Mouse (Mus musculus) T-helper 17 cell (primary cell): ENCODE results near the gene Agpat3.

Source experiments
- in situ Hi-C, 2 experiments: fragments of 300-600 bp; cut with MboI, MseI; formaldehyde crosslinking; loops; 1 replicate in 1 of 2; 2 replicates in 1 of 2; pipeline ENCODE4 v1.15.1; 2025; ENCODE audit warnings: high pct_unique_total_duplicates in 2 of 2

Gene Agpat3

DNA sequence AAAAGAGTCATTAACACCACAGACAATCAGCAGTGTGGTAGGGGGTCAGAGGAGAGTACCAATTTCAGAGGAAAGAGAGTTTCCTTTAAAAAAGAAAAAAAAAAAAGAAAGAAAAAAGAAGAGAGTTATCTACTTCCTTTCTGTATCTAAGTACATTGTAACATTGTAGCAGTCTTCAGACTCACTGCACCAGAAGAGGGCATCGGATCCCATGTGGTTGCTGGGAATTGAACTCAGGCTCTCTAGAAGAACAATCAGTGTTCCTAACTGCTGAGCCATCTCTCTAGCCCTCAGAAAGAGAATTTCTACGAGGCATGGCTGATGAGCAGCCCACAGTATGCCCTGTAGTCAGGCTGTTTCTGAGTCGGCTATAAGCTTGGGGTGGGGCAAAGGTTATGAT, 86.4 kb downstream of the Agpat3 start:
- in situ Hi-C loops, result no loop called here

DNA sequence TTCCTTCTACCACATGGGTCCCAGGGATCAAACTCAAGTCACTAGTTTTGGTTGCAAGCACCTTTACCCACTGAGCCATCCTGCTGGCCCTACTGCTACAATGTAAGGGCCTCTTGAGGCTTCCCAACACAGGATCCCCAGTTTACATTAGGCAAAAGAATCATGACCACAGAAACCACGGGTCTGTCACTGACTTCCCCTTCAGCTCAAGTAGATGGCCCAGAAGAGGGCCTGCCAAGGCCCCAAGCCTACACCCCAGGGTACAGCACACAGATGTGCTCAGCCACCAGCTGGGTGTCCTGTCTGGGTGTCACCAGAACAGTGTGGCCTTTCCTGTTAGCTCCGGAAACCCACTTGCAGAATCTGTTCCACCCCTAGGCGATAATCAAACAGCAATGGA, 87.6 kb downstream of the Agpat3 start:
- in situ Hi-C loops, result no loop called here

DNA sequence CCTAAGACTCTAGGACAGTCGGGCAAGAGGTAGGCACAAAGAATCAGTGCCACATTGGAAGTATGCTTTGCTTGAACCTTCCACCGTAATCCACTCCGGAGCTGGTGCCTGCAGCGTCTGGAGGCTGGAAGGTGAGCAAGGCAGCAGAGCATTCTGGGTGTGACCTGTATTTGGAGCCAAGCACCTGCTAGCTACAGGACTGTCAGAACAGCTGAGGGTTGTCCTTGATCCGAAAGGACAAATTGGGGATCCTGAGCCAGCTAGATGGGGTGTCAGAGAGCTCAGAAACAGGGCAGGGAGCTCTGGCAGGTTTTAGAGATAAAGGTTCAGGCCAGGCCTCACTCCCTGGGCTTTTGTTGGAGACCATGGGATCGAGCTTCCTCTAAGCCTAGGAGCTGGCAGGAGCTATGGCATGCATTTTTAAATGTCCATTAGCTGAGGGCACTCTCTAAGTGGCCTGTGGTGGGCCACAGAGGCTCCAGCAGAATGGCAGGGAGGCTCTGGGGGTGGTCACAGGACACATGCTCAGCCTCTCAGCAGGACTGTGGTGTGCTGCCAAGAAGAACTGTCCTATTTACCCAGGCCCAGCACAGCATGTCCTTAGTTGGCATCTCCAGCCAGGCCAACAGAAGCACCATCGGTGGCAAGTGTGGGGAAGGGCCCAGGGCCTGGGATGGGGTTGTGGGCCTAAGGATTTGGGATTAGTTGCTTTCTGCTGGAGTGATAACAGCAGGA, 91.2 kb downstream of the Agpat3 start:
- in situ Hi-C loops, result no loop called here

DNA sequence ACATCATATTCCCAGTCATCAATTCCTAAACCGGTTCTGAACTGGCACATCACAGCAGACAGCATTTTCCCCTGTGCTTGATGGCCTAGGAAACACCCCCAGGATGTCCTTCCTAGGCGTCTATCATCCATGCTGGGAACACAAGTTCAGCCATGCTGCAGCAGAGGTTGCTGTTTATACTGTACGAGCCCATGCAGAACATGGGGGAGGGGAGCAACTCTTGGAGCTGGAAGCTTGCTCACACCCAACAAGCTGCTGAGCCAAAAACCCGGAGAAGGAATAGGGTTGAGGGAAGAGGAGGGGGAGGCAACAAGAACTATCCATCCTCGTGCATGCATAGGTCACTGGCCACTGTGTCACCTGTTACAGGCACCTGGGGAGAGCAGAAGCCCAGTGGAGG, 92.0 kb downstream of the Agpat3 start:
- in situ Hi-C loops, result no loop called here

DNA sequence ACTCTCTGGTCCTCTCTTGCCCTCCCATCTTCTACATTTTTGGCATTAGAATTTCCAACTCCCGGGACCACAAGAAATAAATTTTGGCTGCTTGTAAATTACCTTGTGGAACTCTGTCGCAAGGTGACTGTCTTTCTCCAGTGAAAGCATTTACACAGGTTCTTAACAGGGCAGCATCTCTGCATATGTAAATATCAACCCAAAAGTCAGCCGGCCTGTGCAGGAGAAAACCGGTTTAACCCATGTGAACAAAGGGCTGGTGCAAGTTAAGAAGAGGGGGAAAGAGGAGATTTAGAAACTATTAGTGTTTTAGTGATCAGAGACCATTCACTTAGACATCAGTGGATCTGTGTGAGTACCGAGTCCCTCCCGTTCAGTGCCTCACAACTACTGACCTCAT, 92.6 kb downstream of the Agpat3 start:
- in situ Hi-C loops, result no loop called here

DNA sequence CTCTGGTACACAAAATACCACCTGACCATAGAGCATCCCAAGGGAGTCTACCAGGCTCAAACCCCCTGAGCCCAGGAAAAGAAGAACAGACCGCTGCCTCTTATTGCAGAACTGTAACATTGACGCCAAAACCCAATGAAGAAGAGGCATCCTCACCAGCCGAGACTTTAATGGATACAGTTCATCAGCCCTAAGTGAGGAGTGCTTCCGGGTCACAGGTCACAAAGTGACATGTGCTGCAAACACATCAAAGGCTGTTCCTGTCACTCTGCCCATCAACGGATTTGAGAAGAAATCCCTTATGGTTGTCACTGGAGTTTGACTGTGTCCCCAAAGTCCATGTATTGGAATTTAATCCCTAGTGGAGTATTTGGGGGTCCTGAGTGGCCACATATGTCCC, 93.1 kb downstream of the Agpat3 start:
- in situ Hi-C loops, result no loop called here

DNA sequence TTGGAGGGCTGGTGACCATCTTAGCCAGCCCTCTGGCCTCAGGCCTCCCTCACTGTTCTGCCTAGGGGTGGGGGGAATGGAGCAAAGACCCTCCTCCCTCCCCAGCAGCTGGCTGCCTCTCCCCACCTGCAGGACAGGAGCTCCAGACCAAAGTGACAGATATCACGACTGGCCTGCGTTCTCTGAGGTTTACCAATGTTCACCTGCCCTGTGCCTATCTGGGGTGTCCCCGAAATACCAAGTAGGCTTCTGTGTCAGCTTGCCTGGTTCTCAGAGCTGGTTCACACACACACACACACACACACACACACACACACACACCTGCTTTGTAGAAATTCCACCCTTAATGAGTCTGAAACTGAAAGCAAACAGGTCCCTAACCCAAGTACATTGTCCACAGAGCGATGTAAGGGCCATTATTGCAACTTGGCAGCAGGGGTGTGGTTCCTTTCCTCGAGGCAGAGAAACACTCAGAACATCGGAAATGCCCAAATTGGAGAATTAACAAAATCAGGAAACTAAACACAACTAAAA, 94.1 kb downstream of the Agpat3 start:
- in situ Hi-C loops, result no loop called here

DNA sequence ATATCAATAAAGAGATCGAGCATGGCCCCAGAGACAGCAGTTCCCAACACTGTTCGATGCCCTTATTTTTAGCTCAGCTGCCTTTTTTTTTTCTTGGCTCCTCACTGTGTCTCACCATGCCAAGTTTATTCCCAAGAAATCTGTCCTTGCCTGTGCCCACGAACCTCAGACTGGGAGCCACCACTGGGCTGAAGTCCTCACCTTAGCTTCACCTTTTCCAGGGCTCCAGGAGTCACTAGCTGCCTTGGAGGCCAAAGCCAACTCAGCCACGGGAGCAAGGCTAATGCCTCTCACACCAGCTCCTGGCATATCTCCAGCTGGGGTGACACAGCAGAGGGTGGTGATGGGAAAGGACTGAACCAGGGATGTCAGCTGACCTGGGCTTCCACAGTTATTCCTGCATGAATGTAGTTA, 96.6 kb downstream of the Agpat3 start:
- in situ Hi-C loops, result no loop called here

DNA sequence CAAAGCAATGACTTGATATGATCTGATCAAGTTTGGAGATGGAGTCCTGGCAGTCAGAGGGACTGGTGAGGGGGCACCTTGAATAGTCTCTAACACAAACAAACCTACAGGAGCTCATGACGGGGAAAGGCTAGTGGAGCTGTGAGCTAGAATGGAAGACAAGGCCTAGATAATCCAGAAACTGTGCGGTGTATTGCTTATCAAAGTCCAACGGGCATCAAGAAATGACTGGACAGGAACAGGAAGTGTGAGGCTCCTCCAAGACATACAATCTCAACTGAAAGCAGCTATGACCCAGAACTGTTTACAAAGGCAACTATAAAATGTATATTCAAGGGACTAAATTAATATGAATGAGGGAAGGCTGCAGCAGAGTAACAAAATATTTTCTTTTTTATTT, 105.1 kb downstream of the Agpat3 start:
- in situ Hi-C loops, result no loop called here

DNA sequence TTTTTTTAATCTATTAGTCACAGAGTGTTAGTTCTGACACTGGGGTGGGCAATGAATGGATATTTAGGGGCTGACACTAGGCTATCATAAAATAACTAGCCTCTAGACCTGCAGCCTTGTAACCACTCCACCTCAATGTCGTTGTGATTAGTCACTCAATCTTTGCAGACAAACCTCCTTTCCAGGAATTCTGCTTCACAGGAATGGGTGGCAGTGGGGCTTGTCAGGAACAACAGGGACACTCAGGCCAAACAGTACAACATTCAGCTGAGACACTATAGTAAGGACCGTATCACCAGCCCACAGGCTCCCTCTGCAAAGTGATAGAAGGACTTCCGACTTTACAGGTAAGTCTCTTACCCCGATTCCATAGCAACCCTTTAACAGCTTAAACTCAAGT, 105.6 kb downstream of the Agpat3 start:
- in situ Hi-C loops, result no loop called here

DNA sequence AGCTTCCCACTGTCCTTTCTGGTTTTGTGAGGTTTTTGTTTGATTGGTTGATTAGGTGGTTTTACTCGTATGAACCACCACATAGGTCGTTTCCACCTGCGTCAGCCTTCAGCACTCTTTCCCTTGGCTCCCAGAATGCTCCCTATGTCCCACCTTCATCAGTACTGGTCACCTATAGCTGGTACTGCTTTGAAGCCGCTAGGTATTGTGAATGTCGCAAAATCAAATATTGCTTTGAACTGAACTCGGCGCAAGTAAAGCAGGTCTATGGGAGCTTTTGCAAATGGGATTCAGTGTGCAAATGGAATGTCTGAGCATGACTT, 107.1 kb downstream of the Agpat3 start:
- in situ Hi-C loops, result no loop called here

DNA sequence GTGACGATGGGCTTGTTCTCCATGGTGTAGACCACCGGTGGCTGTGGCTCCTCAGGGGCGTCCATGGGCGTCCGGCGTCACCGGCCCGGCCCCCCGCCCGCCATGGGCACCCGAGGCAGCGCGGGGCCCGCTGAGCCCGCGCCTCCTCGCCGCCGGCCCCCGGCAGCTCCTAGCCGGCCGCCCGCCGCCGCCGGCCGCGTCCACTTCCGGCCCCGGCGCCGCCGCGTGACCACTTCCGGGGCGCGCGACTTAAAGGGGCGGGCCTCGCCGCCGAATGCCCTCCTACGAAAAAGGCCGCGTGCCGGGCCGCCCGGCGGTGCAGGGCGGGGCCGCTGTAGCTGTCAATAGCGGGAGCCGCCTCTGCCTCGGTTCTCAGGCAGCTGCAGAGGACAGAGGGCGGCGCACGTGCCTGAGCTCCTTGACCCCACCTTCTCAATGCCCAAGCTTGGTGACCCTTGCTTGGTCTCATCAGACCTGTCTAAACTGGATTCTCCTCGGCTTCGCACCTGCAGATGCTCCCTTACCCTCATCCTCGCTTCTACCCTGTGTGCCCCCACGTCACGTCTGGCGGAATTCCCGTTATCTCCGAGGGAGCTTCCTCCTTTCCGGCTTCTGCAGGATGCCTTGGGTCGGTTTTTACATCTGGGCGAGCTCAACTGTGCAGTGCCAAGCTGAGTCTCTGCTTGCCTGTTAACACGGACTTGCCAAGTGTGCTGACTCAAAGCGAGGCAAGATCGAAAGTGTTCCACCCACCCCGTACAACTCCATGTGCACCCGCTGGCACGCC, 107.7 kb downstream of the Agpat3 start, which contains the start of gene Trappc10:
Trappc10 (minus strand) TSS at position 204 of the 787 bp plus-strand sequence.
- in situ Hi-C loops, result no loop called here

DNA sequence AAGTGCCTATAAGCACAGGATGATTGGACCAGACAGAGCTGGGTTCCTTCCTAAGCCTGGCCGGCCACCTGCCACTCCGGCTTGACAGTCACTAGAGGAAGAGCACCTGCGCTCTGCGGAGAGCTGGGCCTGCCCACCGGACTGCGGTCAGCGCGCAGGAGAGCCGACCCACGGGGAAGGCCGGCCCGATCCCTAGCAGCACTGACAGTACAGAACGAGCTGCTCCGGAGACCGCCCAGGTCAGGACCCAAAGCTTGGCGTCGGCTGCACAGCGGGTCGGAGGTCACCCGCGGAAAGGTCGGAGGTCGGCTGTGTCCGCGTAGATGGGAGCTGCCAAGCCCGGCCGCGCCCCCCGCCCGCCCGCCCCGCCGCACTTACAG, 108.2 kb downstream of the Agpat3 start:
- in situ Hi-C loops, result no loop called here

DNA sequence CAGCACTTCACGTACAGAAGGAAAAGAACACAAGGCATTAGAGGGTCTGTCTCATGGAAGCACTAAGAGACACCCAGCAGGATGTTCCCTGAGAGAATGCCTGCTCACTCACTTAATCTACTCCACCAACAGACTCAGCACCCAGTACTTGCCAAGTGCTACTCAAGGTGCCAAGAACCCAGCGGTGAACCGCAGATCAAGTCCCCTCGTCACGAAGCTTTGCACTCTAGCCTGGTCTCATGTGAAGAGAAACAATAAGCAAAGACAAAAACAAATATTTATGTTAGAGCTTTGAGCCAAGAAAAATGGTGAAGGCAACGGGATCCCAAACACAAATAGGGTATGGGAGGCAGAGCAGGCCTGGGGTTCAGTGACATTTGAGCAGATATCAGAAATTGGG, 113.4 kb downstream of the Agpat3 start:
- in situ Hi-C loops, result no loop called here

DNA sequence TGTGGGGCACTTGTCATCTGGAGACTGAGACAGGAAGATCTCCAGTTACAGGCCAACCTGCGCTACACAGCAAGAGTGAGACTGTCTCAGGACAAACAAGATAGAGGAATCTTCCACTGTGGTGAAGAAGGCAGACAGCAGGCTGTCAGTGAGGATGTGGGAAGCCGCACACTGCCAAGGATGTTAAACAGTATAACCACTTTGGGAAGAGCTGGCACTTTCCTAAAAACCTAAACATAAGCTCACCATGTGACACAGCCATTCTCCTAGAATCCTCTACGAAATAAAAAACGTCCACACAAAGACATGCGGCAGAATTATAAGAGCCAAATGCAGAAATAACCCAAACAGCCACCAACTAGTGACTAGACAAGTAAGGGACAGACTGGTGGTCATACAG, 114.0 kb downstream of the Agpat3 start:
- in situ Hi-C loops, result no loop called here

DNA sequence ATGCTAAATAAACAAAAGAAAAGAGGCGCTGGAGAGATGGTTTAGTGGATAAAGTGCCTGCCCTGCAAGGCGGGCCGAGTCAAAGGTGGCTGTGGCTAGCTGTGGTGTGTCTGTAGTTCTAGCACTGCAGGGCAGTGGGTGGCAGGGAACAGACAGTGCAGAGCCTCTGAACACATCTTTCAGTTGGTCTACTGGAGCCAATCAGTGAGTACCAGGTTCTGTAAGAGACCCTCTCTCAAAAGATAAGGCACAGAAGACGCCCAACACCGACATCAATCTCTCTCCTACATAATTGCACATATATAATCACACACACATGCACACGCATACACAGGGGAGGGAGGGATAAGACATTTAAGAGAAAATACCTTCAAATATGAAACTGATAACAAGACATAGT, 114.5 kb downstream of the Agpat3 start:
- in situ Hi-C loops, result no loop called here

DNA sequence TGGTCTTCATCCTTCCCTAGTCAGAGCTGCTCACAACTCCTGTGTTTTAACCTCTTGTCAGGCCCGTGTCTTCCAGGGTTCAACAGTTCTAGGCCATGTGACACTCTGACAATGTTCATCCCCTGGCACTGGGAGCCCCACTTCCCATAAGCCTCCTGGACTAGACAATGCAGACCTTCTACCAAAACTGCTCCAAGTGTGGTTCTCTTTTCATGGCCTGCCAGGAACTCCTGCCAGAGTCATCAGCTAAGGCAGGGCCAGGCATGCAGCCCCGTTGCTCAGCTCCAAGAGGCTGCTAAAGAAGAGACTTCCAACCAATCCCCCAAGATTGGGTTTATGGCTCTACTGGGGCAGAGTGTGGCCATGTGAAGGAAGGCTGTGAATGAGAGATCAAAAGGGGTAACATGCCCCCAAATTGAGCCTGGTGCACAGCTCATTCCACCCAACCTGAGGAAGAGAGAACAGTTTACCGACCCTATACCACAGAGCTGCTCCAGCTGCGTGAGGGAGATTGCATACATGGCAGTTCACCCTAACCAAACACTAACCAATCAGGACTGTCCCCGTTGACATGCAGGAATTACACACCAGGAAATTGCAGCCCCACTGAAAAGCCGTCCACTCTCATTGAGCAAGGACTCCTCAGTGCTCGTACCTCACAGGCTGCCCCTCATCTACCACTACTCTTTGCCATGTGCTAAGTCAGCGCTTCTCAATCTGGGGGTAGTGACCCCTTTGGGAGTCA, 115.2 kb downstream of the Agpat3 start:
- in situ Hi-C loops, result no loop called here

DNA sequence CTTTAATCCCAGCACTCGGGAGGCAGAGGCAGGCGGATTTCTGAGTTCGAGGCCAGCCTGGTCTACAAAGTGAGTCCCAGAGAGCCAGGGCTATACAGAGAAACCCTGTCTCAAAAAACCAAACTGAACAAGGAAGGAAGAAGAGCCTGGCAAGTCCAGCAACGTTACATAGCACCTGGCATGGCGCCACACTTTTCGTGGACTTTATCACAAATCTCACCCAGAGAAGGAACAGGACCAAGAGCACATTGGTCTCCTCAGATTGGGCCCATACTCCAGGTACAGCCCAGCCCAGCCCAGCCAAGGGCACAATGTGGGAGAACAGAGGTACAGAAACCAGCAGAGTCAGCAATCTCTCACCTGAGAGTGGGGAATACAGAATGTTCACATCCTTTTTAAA, 118.5 kb downstream of the Agpat3 start:
- in situ Hi-C loops, result no loop called here

DNA sequence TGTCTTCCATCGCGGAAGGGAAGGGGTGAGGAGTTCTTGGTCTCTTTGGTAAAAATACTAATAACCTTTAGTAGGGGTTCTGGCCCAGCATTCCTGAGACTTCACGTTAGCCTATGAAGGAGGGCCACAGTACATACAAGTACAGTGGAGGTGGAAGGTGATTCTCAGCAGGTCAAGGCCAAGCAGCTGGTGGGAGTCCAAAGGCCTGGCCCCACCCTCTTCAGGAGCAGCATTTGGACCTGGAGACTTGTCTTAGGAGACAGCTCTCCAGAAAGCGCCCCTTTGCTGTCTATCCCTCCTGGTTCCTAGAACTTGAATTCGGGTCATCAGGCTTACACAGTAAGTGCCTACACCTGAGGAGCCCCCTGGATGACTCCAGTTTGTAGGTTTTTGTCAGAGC, 119.1 kb downstream of the Agpat3 start:
- in situ Hi-C loops, result no loop called here

DNA sequence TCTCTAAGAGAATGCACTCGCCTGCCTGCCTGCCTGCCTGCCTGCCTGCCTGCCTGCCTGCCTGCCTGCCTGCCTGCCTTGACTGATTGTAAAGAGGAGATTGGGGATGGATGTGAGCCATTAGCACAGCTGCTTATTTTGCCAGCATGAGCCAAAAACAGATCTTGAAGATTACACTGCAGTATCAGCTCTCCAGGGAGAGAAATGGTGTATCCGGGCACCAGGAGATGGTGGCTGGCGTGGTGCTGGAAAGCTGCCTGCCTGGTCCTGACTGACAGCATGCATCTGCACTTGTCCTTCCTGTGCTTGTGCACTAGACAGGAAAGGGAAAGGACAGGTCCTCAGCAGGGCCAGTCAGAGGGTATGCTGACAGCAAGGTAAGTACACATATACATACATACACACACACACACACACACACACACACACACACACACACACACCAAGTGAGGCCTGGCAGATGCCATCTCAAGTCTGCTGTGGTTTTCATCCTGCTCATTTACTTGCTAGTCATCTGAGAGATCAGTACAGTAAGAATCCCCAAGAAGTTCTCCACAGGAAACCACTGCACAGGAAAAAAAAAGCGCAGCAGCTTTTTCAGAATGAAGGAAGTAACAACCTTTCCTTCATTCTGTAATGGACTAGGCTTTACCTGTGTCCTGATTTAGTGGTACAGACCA, 119.8 kb downstream of the Agpat3 start:
- in situ Hi-C loops, result no loop called here

DNA sequence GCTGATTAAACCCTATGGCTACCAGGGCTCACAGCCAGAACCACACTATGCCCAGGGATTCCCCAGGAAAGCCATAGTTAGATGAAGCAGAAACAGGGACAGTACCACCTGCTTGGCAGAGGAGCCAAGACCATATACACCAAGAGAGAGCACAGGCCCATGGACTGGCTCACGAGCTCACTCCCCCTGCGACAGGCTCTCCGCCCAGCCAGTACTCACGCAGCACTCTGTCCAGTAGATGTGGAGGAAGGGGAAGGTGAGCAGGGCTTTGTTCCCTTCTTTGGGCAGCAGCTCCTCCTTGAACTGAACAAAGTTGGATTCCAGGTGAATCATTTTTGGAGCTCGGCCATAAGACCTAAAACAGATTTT, 123.7 kb downstream of the Agpat3 start:
- in situ Hi-C loops, result no loop called here
